Mouse (Mus musculus): ENCODE measurements around the gene Il17a. TPM values are rescaled to one million over a fixed set of nuclear protein-coding genes. Genes with fewer than 3 reads are reported as not detected.

The Il17a gene
- total and polyA plus RNA-seq, 3 experiments: not detected

DNA sequence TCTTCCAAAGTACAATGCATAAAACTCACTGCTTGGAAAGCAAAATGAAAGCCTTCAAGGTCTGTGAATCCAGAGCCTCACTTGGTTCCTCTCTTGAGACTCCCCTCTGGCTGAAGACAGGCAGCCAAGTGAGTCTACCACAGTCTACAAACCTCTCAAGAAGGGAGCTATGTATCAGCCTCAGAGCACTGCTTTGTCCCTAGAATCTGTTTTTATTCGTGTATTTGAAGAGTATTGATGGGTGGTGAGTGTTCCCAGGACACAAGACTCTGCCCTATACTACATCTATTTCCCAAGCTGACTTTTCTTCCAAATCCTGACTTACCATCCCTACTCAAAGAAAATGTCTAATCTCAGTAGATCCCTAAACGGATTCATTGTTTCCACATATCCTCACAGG lies 47.7 kb downstream of the Il17a start:
- Histone ChIP-seq H3K9me3 (replicated peaks) (no peaks in the 10 kb centered on the region), H3K36me3 (replicated peaks) (no peaks in the 10 kb centered on the region), H3K27me3 (ENCODE audit: insufficient read depth, low read length) (peaks cover 16% of the 10 kb centered on the region)

More for the DNA sequence above, 47.7 kb downstream of the Il17a start:
- no peaks in the 10 kb centered on the region; the same call in 1 of the 2 replicates for H3K4me1 ChIP-seq (ENCODE audit: insufficient read depth, low read depth, low read length)
- no peak overlapping the region for H3K4me3 ChIP-seq (ENCODE audit: low read depth, low read length)
- ATAC-seq (ENCODE audit: extremely low read depth, insufficient number of reproducible peaks, low FRiP score, poor library complexity, severe bottlenecking) (no peak; the same call in 1 of the 2 replicates), DNase-seq (ENCODE audit: low spot score) (no peak)
- TF ChIP-seq GATA2 (IDR thresholded peaks at IDR 0.05; ENCODE audit: borderline replicate concordance, low read depth, low read length) (no peak), POLR2AphosphoS5 (IDR thresholded peaks at IDR 0.05; ENCODE audit: insufficient replicate concordance, low read depth, low read length) (no peak), CTCF (IDR thresholded peaks at IDR 0.05; ENCODE audit: low read depth, low read length) (no peak), TAL1 (conservative IDR thresholded peaks at IDR 0.05; ENCODE audit: low read depth, low read length) (no peak), GATA1 (IDR thresholded peaks at IDR 0.05; ENCODE audit: borderline replicate concordance, low read length) (no peak)

Other genes with a start within 250 kb of the Il17a start
- gene Pkhd1, start 112.8 kb upstream of the Il17a start, total RNA-seq (2014; fragmentation: Nextera tagmentation): not detected in 2 replicates
- gene Pkhd1, start 112.8 kb upstream of the Il17a start, total RNA-seq (2017): 0.06 and 0.49 TPM in 2 replicates
- gene Pkhd1, start 112.8 kb upstream of the Il17a start, polyA plus RNA-seq (2012): not detected in 2 replicates
- gene Il17f, start 59.7 kb downstream of the Il17a start, total RNA-seq (2014; fragmentation: Nextera tagmentation): not detected in 2 replicates
- 0.55 TPM in 1 of 2 replicates, not detected in the other for gene Il17f, start 59.7 kb downstream of the Il17a start, total RNA-seq (2017)
- not detected in 2 replicates for gene Il17f, start 59.7 kb downstream of the Il17a start, polyA plus RNA-seq (2012)
- 582 and 680 TPM in 2 replicates for gene Mcm3, start 89.4 kb downstream of the Il17a start, total RNA-seq (2014; fragmentation: Nextera tagmentation)
- 325 and 341 TPM in 2 replicates for gene Mcm3, start 89.4 kb downstream of the Il17a start, total RNA-seq (2017)
- 96.8 and 133 TPM in 2 replicates for gene Mcm3, start 89.4 kb downstream of the Il17a start, polyA plus RNA-seq (2012)
- not detected in 2 replicates for gene Paqr8, start 159.7 kb downstream of the Il17a start, total RNA-seq (2014; fragmentation: Nextera tagmentation)
- gene Paqr8, start 159.7 kb downstream of the Il17a start, total RNA-seq (2017): under 0.01 and 0.11 TPM in 2 replicates
- gene Paqr8, start 159.7 kb downstream of the Il17a start, polyA plus RNA-seq (2012): 0.13 and 0.24 TPM in 2 replicates
- gene Efhc1, start 220.7 kb downstream of the Il17a start, total RNA-seq (2014; fragmentation: Nextera tagmentation): not detected in 2 replicates
- not detected in 2 replicates for gene Efhc1, start 220.7 kb downstream of the Il17a start, total RNA-seq (2017)
- gene Efhc1, start 220.7 kb downstream of the Il17a start, polyA plus RNA-seq (2012): not detected in 2 replicates